Mouse (Mus musculus) embryo, embryonic 10 days (tissue): ENCODE results near the gene Ncf1.
A peak's percentile ranks its signal among the peaks of the same experiment; 100 is the strongest.

Experiments
- DNase-seq: peaks from one replicate; pipeline ENCODE4 v3.0.0-alpha.2; 2015; ENCODE audit warnings: low spot score

The Ncf1 gene

DNA sequence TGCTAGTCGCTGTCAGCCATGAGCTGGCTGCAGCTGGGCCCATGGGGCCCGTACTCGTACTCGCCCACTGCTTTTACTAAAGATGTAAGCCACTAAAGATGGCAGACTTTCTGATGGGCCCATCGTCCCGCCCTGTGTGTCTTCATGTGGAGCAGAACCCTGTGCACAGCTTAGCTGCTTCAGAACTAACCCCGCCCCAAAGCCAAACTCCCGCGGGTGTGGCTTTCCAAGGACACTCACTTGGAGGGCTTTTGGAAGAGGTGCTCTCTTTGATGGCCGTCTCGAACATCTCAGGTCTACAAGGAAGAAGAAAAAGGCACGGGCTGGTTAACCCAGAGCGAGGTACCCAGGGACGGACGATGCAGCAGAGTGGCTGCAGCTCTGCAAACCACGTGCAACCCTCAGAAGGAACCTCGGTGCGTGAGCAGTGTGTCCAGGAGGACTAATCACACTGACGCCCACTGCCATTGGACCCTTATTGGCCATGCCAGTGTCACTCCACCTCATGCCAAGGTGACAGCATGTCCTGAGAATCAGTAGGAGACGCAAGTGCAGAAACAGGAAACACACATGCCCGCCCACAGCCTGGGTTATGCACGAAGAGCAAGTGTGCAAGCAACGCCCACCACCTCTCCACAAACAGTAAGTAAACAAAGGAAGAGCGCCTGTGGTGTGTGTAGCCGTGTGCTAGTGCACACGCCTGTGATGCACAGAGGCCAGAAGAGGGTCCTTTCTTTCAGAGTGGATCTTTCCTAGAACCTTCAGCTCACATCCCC lies 14.4 kb upstream of the Ncf1 start:
- no peak for DNase-seq

DNA sequence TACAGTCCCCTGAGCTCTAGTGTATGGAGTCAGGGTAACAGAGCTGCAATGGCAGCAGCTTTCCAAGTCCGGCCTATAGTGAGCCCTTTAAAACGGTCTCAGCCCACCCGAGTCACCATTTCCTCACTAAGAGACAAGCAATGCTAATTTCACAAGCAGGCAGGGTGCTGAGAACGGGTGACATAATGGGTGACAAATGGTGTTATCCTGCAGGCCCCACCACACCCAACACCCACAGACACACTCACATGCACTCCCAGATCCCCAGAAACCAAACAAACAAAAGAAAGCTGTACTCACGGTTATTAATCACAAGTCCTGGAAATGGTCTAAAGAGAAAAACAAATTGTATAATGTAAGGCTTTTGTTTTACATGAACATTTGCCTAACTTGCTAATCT lies 12.4 kb upstream of the Ncf1 start:
- no peak for DNase-seq

DNA sequence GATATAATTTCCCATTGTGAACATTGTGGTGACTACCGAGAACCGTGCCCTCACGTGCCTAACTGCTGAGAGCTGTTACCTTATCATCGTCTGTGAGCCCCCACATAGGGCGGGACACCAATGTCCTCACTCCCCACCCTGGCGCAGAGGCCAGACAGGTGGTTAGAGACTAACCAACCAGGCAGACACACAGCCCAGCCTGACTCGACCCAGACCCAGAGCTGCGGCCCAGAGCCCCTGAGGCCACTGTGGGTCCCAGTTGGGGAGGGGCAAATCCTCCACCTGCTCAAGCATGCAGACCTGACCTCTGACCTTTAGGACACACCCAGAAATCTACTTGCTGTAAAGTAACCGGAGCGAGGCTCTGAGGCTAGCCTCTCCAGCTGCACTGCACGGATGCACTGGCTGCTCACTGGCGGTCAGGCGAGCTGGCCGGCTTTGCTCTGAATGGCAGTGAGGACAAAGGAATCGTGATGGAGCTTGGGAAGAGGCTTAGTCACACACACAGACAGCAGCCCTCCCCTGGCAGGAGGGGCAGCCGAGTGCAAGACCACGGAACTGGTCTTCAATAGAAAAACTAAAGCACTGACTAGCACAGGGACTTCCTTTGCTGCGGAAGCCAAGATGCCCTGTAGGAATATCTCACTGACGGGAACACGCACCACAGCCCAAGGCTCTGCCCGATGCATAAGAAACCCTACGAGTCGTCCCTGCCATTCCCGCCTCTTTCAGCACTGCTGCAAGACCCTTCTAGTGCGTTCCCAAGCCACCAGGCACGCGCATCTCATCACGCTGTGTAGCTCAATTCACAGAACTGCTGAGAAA lies 8.7 kb upstream of the Ncf1 start:
- peak; percentile 79 for DNase-seq

DNA sequence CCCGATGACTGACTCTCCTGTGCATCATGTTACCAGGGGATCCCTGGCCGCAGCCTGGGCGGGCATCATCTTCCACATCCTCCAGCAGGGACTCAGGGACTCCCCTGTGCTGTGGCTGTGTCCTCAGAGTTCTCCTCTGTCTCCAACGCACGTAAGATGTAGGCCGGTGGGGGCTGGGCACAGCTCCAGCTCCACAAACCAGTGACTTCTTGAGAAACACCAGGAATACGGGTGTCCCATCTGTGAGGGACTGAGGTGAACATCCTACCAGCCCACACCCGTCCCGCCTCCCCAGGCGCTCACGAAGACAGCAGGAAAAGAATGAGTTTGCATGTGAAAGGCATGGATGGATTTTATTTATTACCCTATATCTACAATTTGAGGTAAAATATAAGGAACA lies 8.1 kb upstream of the Ncf1 start:
- DNase-seq, result no peak

DNA sequence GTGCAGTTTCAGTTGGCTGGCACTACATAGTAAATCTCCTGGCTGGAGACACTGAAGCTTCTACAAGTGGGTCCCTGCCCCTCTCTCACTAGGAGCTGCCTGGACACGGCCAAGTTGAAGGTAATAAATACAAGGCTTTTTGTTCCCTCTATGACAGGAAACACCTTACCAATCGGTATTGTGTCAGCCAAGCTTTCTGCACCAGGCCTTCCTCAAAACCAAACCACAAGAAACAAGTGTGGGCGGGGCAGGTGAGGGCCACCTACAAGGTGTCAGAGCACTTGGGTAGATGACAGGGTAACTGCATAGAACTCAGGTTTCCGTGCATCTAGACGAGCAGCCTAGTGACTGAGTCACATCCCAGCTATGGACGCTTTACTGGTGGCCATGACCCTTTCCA lies 7.4 kb upstream of the Ncf1 start:
- no peak for DNase-seq

DNA sequence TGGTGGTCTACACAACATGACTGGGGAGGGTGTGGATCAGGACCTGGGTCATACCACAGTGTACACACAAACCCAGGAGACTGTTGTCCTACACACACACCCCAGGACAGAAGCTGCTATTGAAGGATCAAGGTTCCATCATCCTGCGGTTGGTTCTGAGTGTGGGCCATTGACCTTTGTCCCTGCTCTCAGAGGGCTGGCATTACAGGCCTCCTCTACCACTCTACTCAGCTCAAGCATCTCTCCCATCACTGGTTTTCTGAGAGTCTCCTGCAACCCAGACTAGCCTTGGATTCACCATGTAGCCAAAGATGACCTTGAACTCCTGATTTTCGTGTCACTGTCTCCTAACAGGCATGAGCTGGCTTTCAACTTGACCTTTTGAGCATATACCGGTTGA lies 6.8 kb upstream of the Ncf1 start:
- DNase-seq, result no peak

DNA sequence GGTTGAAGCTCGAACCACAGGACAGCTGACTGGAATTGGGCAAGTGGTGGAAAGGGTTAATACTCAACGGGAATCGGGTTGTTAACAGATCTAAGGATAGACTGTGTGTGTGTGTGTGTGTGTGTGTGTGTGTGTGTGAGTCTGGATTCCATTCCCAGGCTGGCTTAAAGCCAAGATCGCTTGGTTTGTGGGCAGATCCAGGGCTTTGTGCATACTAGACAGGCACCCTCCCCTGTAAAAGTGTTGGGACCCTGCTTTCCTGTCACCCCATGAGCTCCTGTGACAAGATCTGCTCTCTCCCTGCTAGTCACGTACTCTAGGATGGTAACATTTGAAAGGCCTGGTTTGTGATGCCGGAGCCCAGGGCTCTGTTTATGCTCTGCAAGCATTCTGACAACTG lies 5.7 kb upstream of the Ncf1 start:
- no peak for DNase-seq

DNA sequence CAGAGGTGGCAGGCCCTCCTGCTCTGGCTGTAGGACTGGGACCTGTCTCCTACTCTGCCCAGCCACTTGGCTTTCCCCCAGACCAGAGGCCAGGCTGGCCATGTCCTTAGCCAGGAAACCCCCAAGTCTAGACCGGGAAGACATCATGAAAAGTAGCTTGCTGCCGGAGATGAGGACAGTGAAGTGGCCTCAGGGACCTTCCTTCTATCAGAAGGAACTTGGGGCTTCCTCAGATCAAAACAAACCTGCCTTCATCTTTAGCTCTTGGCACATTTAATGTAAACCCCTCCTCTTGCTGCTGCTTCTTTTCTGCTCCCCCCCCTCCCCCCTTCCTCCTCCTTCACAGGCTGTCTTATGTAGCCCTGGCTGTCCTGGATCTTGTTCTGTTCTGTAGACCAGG lies 4.8 kb upstream of the Ncf1 start:
- no peak for DNase-seq

DNA sequence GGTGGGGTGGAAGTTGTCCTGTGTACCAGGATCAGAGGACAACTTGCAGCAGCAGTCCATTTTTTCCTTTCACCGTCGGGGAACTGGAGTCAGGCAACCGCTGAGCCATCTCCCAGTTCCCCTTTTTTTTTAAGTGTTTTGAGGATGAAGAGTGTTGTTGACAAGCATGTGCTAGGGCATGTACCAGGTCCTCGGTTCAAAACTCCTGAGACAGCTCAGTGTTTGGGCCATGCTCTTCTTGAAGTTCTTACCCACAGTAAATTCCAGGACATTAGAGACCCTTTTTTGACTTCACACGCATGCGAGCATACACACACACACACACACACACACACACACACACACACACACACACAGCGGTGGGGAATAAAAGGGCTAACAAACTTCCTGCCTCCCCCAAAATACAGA lies 3.8 kb upstream of the Ncf1 start:
- DNase-seq, result no peak

DNA sequence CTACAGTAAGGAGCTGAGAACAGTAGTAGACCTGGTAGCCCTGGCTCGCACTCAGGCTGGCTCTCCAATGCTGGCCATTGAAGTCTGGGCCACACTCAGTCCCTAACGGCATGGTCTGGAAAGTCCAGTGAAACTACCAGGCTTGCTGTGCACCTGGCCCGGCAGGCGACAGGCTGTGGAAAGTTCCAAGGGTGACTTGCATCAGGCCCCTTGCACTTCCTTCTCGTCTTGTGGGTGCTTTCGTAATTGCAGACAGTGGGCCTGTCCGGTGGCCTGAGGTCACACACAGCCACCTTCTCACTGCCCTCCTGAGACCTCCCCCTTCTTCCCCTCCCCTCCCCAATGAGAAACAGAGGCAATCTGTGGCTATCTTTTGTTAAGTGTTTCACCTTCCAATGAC lies 3.1 kb upstream of the Ncf1 start:
- DNase-seq, result peak; percentile 41

DNA sequence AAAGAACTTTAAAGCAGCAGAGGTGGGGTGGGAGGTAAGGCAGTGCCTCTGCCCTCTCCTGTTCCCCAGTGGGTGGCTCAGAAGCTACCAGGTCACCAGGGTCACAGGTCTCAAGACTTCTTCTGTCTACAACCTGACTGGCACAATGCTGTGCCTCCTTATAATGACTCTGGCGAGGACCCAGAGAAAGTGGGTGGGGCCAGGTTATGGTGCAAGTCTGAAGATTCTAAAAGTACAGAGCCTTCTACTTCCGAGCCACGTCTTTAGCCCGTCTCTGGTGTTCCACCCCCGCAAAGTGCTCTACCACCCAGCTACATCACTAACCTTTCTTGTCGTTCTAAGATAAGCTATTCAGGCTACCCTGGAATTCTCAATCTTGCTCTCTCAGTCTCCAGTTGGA lies 2.7 kb upstream of the Ncf1 start:
- no peak for DNase-seq

DNA sequence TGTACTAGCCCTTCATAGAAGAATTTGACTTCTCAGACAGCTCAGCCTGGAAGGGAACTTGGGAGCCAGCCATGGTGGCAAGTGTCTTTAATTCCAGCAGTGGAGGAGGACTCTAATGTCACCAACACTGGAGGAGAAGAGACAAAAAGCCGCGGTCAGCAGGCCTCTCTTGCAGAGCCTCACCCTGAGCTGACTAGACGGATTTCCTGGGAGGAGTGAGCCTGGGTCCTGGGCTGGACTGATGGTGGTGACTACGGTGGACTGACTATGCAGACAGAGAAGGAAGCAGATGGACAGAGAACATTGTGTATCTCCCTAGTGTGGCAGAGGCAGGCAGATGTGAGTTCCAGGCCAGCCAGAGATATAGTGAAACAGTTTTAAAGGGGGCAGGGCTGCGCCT lies 2.0 kb upstream of the Ncf1 start:
- no peak for DNase-seq

DNA sequence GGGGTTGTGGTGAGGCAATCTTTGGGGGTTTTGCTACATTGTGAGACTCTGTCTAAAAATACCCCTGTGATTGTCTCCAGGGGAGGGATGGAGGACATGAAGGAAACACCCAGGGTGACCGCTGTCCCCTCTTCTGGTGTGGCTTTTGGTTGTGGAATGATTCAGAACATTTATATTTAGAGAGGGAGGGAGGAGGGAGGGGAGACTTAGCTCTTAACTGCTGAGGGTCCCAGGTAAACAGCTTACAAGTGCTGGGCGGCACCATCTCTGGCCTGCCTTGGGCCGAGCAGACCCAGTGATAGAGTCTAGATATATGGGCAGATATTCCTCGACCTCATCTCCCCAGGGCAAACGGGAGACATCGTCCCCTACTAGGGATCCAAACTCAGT lies 1.2 kb downstream of the Ncf1 start:
- DNase-seq, result no peak

DNA sequence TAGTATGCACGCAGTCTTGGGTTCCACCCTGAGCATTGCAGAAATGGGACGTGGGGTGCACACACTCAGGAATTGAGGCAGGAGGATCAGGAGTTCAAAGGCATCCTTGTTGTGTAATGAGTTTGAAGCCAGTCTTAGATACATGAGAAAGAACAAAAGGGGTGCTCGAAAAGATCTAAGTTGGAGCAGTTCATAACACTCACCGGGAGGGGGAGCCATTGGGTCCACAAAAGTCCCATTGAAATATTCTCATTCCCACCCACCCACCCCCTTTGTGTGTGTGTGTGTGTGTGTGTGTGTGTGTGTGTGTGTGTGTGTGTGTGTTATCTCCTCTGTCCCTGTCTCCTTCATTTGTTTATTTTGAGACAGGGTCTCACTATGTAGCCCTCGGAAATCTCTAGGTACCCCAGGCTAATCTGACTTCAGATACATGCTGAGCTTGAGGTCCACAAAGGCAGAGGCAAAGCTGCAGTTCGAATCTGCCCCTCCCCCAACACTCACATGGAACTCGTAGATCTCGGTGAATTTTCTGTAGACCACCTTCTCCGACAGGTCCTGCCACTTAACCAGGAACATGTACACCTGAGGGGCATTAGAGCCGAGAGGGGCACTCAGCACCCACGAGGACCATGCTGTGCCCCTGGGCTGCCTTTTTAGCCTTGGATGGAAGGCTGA lies 1.7 kb downstream of the Ncf1 start:
- peak; percentile 57 for DNase-seq

DNA sequence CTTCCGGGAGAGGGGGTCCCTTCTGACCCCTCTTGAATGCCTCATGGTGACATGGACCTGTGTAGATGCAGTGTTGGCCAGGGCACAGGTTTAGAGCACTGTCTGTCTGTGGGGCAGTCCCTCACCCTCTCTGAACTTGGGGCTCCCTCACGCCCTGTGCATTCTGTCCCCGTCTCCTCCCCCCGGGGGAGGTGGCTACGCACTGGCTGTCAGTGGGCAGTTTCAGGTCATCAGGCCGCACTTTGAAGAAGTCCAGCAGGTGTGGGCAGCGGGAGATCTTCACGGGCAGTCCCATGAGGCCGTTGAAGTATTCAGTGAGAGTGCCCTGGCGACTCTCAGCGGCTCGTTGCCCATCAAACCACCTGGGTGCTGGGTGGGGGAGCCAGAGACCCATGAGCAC lies 2.5 kb downstream of the Ncf1 start:
- DNase-seq, result no peak

DNA sequence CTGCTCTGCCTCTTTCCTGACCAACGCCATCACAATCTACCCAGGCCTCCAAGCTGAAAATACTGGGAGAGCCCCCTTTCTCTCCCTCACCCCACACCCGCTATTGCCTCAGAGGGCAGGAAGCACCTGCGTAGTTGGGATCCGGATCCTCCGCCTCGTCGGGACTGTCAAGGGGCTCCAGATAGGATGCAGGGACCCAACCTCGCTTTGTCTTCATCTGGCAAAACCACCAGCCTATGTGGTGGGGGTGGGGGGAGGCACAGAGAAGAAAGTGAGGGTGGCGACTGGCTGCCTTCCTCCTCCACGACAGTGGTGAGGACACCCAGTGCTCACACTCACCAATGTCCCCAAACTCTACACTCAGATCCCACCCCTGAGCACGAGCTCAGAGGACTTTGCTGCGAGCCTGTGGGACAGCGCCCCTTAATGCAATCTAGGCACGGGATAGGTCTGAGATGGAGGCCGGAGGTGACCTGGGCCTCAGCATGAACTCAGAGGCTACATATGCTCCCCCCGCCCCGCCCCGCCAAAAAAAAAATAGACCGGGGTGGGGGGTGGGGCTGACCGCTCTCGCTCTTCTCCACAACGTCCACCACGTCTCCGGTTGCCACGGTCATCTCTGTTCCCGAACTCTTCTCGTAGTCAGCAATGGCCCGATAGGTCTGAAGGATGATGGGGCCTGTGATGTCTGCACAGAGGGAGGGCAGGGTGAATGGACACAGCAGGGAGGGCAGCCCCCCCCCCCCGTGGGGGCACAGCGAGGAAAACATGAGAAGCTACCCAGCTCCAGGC lies 4.1 kb downstream of the Ncf1 start:
- DNase-seq, result no peak

DNA sequence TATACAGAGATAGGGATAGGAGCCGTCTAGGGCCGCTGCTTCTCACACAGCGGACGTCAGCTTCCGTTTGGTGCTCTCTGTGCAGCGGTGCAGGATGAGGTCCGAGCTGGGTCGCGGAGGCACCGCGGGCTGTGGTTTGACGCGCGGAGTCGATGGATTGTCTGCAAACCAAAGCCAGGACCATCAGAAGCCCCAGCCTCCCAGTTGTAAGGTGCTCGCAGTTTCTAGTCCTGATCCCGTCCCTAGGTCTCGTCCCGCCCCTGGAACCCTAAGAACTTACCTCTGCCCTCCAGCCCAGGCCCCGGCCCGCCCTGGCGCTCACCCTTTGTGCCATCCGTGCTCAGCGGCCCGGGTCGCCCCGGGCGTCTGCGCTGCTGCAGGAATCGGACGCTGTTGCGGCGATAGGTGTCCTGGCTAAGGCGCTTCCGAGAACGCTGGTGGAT lies 7.7 kb downstream of the Ncf1 start:
- peak; percentile 51 for DNase-seq

DNA sequence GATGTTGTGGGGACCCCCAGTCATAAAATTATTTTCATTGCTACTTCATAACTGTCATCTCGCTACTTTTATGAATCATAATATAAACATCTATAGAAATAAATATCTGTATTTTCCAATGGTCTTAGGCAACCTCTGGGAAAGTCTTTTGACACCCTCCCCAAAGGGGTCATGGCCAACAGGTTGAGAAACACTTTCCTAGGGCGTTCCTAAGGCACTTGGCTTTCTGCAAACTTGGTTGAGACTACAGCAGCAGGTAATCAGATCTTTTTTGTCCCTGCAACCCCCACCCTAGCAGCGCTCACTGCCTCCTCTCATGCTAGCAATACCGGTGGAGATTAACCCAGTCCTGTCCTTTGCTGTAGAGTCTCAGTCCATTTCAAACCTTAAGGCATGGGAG lies 8.1 kb downstream of the Ncf1 start:
- no peak for DNase-seq

DNA sequence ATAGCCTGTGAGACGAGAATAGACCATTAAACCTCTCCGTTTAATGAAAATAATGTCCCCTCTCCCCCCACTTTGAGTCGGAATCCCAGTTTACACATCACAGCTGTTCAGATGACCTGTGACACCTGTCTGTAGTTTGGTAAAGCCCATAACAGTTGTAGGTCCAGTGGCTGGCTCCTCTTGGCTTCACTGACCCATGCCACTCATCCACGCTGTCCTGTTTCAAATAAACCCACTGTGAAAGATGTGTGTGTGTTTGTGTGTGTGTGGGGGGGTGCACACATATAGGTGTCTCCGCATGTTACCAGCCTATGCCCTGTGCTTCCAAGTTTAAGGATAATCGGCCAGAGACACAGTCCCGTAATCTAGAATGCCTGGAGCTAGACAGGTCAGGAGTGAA lies 11.5 kb downstream of the Ncf1 start:
- no peak for DNase-seq

DNA sequence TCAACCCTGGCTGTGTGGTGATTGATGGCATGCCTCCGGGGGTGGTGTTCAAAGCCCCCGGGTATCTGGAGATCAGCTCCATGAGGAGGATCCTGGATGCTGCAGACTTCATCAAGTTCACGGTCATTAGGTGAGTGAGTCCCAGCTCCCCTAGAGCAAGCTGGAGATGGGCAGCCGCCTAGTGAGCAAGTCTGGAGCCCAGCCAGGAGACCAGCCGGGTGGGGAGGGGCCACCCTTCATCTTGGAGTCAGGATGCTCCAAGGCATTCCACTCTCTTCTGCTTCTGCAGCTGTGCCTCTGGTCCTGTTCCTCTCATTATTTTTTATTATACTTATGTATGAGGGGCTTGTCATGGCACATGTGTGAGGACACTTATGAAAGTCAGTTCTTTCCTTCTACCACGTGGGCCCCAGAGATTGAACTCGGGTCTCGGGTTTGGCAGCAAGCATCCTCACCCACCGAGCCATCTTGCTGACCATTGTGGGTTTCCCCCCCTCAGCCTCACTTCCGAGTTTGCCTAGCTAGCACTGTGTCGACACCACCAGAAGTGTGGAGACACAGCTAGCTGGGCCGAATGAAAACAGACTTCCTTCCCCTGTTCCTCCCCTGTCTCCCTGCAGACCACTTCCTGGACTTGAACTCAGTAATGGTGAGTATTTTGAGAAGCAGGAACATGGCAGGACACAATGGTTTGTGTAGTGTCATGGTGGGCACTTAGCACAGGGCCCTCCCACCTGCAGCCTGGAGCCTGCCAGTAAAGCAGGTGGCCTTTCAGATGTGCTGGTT lies 15.2 kb downstream of the Ncf1 start:
- no peak for DNase-seq

DNA sequence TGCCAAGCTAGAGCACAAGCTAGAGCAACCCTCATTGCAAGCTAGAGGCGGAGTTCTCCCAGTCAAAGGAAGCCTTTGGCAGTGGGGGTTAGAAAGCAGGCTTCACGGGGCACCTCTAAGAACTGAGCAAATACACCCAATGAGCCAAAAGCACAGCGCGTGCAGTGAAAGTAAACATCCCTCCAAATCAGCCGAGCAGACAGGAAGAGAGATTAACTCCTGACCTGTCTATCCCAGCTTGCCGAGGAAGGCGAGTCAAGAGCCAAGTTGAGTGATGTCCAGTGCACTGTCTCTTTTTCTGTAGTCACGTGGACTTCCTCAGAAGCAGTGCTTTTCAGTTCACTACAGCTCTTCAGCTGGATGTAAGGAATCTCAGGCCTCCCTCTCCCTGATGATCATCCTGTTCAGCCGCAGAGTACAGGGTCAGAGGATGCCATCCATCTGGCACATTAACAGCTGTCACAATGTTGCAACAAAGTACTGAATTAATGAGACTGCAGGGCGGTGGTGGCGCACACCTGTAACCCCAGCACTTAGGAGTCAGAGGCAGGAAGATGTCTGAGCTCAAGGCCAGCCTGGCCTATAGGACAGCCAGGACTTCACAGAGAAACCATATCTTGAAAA lies 19.4 kb downstream of the Ncf1 start:
- peak; percentile 41 for DNase-seq
